Mouse (Mus musculus) retina, embryonic 14.5 days (tissue): ENCODE measurements around the gene Cfap58.

Experiments used
- DNase-seq: peaks from one replicate; pipeline ENCODE4 v3.0.0-alpha.2; 2015; ENCODE audit warnings: low spot score

Cfap58 gene

DNA sequence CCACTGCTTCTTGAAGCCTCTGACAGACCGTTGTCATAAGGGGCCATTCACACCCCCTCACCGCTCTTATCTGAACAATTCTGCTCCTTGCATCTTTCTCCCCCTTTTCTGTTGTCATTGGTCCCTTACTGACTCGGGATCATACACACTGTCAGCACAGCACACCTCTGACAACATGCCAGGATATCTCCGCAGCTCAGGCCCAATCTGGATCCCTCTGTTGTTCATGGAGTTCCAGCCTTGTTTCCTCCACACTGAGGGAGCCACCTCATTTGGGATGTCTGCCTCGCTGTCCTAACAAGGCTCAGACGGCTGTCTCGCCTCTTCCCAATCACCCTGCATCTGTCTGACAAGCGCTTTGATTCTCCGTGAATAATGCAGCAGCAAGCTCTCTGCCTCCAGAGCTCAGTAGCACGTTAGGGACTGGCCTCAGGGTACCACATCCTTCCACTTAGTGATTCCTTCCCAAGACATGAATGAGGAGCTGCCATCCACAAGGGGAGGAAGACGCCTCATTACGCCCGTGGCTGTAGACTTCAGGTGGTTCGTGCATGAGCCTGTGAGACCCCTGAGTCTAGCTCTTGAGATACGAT, 40.7 kb downstream of the Cfap58 start:
- DNase-seq: peak; percentile 33

DNA sequence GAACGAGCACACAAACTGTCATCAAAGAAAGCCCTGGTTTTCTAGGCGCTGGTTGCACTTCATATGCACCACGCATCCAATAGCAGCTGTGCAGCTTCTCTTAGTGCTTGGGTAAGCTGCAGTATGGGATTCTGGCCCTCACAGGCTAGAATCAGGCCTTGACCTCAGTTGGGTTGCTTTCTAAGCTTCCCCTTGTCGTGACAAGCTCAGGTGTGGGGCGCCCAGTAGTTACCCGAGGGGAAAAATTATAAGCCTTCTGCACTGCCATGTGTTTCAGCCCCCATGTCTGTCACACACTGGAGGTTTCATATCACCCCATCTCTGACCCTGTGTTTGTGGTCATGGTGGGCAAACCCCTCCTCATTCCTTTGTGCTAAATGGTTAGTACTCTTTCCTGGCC, 42.0 kb downstream of the Cfap58 start:
- no peak for DNase-seq

DNA sequence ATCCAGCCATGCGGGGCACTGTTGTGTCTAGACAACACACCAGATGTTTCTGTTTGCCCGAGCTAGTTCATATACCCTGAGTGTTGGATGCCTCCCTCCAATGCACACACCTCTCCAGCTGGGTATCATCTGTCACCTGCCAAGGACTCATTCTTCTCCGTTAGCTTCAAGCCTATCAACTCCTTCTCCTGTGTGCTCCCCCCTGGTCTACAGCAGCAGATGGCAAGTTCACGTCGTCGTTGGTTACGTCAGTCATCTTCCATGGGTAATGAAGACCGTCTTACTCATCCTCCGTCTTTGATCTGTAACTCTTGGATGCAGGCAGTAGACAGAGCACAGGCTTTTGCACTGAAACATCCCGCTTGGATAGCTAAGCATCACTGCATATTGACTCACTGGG, 42.8 kb downstream of the Cfap58 start:
- no peak for DNase-seq

DNA sequence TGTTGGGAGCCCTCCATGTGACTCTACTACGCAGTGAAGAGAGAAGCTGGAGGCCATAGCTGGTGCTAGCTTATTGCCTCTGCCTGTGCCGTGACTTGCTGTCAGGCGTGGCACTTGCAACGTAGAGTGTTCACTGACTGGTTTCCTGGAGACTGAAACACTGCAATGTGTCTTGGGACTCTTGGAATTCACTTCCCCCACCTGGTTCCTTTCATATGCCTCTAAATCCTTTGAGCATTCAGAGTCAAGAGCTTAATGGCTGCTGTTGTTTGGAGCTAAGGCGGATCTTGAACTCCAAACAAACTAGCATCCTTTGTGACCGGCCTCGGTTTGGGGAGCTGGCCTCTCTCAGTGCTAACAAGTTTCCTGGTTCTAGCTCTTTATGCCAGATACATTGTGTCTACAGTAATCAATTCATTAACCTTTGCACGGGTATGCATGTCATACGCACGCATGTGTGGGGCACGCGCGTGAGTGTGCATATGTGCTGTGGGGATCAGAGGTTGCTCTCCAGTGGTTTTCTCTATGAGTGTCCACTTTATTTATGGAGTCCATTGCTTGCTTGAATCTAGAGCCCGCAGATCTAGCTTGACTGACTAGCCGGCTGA, 48.2 kb downstream of the Cfap58 start:
- DNase-seq: no peak

DNA sequence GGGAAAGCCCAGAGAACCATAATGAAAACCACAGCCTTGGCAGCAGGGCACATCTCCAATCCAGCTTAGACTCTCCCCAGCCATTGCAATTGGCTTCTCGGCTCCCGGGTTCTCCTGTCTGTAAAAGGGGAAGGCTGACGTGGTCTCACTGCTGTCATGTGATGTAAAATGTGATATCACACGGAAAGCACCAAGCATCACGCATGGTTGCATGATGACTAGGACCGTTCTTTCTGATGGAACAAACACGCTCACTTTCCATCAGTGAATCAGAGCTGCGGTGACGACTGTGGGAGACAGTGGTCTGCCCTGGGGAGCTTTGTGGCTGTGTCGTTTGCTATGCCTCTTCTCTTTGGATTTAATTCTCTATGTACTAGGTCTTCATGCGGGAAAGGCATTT, 50.5 kb downstream of the Cfap58 start:
- no peak for DNase-seq

DNA sequence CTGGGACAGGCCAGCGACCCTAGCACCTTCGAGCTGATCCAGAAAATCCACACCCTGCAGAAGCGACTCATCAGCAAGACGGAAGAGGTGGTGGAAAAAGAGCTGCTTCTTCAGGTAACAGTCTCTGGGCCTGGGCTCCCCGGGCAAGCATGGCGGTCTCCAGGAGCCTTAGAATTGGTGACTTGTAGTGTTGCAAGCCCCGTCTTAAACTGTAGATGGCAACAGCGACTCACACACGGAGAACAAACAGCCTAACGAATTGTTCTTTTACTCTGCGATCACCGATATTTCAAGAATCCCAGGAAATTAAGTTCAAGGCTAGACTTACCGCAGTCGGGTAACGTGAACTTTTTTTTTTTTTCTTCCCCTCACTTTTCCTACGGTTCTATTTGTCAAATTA, 51.0 kb downstream of the Cfap58 start:
- peak; percentile 75 for DNase-seq

DNA sequence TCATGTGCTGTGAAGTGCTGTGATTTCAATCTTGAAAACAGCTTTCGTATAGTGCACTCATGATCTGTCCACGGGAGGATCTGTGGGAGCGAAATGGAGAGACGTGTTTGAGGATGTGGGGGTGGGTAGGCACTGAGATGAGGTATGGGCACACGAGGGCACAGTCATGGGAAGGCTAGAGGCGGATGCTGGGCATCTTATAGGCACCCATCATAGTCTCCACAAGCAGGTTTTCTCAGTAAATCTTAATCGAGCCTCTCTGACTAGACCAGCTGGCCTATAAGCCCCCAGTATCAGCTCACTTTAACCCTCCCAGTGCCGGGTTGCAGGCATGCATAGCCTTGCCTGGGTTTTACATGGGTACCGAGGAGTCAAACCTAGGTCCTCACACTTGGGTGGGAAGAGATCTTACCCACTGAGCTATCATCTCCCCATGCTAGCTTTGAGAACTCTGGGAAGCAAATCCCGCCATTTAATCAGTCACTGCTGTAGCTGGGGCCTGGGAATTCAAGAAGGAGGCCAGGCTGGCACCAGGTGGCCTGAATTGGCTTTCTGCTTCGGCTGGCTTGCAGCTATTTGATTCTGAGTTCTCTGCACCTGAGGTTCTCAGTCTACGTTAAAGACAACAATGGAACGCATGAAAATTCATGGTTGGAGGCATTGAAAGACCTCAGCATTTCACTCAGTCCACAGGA, 51.6 kb downstream of the Cfap58 start:
- DNase-seq: peak; percentile 28

DNA sequence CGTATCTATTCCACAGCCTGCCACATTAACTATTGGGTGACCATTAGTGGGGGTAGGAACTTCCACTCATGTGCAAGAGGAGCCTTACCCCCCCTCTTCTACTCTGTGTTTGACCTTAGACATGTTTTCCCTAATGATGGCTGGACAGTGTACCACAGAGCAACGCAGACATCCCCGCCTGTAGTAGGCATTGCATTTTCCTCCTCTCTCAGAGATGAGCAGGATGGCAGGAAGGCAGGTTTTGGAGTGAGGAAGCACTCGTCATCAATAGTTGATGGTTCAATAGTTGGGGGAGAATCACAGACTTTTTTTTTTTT, 52.1 kb downstream of the Cfap58 start:
- DNase-seq: no peak

DNA sequence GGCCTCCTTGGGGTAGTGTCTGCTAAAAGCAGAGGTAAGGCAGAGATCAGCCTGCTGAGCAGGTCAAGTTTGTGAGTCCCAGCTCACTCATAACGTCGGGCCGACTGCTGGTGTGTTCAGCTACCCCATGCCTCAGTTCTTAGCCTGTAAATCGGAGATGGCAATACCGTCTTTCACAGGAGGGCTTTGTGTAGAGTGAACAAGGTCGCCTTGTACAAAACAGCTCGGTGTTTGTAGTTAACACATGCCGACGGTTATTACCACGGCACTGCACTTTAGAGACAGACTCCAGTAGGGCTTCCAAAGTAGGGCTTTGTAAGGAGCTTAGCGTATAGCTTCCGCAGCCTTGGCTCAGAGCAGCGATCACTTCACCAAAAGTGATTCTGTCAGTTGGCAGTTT, 63.8 kb downstream of the Cfap58 start:
- peak; percentile 49 for DNase-seq

DNA sequence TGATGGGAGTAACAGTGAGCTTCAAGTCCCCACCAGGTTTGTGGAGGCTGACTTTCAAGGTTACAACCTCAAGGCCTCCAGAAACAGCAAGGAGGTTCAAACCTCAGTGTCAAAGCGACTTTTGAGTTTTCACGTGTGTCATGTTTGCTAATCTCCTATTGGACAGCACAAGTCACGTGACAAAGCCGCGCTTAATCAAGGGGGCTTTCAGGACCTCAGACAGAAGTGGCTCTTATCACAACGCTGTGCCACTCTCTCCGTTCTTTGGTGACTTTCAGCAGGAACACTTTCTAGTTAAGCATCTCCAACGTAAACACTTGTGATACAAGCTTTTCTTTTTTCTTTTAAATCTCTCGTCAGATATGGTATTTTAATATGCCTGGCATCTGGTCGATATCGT, 64.3 kb downstream of the Cfap58 start:
- no peak for DNase-seq

DNA sequence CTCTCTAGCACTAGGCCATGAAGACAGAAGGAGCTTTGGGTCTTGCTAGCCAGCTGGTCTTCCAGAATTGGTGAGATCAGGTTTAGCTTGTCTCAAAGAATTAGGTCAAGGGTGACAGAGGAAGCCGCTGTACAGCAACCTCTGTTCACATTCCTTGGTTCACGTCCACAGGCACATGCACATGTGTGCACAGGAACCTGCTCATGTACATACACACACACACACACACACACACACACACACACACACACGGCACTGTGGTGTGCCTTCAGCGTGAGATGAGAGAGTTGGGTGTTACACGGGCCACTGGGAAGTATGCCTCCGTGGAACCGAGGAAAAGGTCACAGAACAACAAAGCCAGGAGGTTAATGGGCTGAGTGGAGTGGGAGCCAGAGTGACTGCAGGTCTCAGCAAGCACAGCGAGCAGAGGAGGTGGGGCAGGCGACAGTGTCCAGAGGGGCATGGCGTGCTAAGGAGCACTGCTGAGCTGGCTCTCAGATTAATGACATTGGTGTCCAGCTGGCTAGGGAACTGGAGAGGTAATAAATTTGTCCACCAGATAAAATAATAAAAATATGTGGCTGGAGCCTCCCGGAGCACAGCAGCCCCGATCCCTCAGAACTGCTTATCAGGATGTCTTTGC, 71.4 kb downstream of the Cfap58 start:
- peak; percentile 49 for DNase-seq

DNA sequence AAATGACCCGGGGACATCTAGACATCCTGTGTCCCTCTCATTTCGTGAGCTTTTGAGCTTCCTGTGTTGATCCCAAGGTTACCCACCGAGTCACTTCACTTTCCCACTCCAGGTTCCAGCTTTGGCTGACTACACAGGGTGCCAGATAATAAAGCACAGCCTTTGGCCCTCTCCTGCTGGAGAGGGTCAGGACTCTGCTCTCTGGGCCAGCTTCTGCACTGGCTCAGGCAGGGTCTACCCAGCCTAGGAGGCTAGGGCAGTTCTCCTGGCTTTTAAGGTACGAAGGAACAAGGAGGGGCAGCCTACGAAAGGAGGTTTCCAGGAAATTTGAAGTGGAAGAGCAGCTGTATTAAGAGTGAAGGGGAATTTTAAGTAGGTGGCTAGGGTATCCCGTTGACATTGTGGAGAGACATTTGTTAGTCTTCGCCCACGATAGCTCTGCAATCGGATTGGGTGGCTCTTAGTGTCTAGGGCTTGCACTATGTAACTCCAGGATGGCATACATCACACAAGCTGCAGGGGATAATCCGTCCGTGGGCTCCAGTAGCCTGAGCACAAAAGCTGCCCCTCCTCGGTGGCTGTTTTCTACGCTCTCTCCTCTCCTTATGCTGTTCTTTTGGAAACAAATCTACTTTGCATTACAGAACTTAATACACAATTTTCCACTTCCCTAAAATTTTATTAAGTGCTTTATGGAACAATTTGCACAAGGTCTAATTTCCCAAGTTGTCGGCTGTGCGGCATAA, 72.3 kb downstream of the Cfap58 start:
- DNase-seq: no peak

DNA sequence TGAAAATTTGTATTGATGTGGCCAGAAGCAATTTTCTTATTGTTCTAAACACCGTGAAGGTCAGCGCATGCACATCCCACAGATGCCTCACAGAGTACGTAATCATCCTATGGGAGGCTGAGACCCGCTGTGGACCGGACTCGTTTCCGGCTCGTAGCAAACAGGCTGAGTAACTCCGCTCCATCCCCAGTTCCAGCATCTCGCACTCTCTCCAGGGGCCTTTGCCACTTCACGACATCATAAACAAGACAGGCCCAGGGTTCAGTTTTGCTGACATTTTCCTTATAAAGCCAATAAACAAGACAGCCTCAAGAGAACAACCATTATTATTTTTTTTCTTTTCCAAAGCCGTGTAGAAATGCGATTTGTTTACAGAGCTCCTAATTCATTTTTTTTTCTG, 82.6 kb downstream of the Cfap58 start:
- no peak for DNase-seq

DNA sequence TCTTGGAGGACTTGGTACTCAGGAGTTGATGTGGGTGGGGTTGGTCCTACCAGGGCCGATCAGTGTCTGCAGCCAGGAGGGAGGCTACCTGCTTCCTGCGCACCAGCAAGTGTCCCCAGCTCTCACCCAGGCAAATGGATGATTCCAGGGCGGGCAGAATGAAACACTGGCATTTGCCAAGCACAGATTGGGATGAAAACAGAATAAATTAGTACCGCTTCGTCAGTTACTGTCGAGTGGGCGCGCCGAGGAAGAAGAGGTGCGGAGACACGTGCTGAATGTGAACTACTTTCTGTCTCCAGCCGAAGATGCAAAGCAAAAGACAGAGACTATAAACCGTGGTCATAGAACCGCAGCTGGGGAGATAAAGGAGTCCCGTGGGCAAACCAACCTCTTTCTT, 84.0 kb downstream of the Cfap58 start:
- no peak for DNase-seq

DNA sequence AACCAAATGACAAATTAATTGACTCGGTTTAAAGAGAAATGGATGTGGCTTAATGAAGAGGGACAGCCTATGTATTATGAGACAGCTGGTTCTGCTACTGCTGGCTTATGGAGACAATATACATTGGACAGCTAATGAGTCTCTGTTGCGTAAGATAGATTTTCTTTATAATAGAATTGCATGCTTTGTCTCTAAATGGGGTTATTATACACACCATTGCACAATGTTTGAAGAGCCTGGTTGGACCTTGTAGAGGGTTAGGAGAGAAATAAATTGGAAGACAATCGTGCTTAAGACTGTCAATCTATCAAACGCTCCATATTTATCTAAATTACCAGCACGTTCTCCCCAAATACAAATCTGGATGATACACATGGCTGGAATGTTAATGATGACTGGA, 85.3 kb downstream of the Cfap58 start:
- DNase-seq: peak; percentile 72

DNA sequence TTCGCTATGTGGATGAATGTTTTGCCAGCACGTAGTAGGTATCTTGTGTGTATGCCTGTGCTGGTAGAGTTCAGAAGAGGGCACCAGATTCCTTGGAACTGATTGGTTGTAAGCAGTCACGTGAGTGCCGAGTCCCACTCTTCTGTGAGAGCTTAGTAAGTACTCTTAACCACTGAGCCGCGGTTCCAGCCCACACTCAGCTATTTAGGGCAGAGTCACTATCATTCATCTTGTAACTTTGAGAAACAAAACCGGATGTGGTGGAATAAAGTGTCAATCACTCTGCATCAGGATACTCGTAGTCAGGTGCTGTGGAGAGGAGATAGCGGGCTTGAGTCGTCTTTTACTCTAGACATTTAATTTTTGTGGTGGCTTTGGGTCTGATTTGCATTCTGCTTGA, 86.3 kb downstream of the Cfap58 start:
- DNase-seq: no peak

DNA sequence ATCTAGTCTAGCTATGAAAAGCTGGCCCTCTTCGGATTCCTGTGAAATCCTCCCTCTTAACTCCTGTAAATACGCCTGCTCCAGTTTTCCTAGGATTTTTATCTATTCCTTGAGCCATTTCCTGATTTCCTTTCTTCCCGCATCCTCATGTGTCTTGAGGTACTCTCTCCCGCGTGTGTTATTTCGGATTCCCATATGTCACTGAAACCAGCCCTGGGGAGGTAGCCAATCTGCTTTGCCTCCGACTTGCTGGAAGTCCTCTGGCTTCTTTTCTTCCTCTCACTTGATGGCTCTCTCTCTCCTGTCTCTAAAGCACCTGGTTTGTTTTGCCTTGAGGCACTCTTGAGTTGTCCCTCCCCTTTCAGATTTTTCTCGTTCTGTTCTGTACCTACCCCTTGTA, 87.9 kb downstream of the Cfap58 start:
- no peak for DNase-seq

DNA sequence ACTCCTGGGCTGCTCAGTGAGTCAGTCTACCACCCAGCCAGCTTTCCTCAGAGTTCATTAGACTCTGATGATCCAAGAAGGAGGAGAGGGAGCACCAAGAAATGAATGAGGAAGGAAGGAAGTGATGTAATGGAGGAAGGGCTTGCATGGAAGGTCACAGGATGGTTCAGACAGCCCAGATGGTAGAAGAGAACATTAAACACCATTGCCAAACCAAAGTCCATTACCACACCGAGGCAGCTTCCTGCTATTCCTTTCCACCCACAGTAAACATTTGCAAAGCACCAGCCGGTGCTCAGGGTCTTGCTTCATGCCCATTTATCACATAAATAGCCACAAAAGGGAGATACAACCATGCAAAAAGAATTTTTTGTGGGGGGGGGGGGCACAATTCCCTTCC, 89.4 kb downstream of the Cfap58 start:
- no peak for DNase-seq

DNA sequence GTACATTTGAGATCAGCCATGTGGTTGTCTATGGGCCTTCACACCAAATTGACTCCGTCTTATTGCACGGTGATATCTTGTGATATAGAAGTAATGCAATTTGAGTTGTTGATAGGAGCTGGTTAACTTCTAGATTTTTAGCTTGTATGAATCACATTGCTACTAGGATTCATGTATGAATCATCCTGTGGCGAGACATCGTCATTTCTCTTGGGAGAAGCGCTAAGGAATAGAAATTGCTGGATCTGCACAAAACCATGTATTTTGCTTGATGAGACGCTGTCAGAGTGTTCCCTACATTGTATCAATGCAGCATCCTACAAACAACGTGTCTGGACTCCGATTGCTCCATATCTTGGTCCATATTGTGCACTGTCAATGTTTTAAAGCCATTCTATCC, 102.1 kb downstream of the Cfap58 start:
- no peak for DNase-seq

DNA sequence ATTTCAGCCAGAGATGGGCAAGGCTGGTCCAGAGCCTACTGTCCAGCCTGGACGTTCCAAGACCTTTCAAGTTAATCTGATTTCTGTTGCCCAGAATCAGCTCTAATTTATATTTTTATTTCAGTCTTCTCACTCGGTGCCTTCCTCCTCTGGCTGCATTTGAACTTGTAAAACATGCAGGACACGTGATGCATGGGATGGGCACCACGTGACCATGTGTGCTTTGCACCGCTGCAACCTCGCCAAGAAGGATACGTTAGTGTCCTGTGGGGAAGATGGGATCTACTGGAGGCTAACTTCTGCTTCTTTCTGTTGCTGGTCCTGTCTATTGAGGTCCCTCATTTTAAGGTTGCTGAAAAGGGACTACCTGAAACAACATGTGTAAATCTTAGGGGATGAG, 109.8 kb downstream of the Cfap58 start:
- DNase-seq: no peak

DNA sequence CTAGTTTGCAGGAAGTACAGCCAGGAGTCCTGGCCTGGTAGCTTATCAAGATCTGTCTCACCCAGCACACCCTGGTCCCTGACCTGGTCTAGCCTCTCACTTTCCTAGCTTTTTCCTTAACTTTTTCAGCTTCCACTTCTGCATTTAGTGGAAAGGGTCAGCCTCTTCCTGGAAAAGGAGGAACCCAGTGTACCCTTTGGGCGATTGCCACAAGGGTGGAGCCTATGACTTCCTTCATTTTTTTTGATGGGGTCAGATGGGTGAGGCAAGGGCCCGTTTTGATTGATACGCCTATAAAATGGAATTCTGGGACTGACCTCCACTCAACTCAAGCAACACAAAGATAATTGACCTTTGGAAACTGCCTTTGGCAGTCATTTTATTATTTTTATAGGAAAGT, 111.9 kb downstream of the Cfap58 start:
- no peak for DNase-seq

DNA sequence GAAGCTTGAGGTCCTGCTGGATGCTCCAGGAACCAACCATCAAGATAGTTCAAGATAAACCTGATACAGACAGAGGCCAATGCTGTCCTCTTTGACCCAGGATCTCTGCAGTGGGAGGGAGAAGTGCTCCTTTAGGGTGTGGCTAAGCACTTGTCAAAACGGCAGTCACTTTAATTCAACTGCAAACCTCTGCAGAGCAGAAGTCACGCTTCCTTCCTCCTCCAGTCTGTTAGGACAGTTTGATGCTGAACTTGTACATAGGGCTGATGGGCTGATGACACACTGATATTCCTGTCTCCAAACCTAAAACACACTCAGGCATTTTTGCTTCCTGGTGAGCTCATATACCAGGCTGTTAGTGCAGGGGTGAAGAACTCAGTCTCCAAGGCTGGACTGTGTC, 125.8 kb downstream of the Cfap58 start:
- no peak for DNase-seq

DNA sequence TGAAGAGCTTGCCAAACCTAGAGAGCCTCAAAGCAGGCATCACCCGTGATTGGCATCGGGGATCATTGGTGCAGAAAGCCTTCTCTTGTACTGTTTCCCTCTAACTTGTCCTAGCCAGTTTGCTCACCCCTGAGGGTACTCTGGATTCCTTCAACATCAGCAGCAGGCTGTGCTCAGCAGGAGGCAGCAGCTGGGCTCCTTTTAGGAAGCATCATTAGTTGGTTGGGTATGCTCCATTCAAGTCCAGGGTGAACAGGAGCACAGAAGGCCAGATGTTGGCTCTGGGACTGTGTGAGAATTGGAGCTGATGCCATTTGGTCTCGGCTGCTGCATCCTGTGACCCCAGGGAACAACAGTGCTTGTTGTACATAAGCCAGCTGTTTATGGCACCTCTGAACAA, 142.2 kb downstream of the Cfap58 start:
- no peak for DNase-seq
